Mouse (Mus musculus) spleen, adult 2 months (tissue): Measurements from ENCODE around the gene Ddx10.

Experiments
- CTCF ChIP-seq: fragments of 200-500 bp; IDR thresholded peaks from 2 replicates; pipeline ENCODE4 v1.5.1; 2011; ENCODE audit warnings: mild to moderate bottlenecking, inconsistent platforms; ENCODE audit not compliant: insufficient read depth, insufficient read length, insufficient replicate concordance; ENCODE audit errors: extremely low read depth
- POLR2A ChIP-seq: fragments of 200-500 bp; IDR thresholded peaks from 2 replicates; pipeline ENCODE4 v1.6.1; 2011; ENCODE audit warnings: low read depth, low read length, inconsistent platforms

DNA sequence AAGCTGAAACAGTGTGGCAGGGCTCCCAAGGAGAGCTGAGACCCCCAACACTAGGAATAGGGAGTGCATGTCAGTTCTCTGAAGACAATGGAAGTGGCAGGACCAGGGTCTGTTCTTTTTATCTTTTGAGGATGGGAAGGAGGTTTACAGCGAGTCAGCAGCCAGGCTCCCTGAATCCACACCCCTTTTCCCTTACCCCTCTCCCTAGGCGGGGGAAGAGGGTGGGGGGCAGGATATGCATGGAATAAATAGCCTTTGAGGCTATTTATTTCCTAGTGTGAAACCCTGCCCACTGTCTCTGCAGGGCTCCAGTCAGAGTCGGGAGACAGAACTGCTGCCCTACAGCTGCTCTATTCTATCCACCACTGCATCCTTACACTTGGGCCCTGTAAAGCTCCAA is 9.9 kb upstream of the Ddx10 start:
- TF ChIP-seq CTCF (no peak), POLR2A (no peak)
